Mouse (Mus musculus) CH12.LX (cell line): ENCODE measurements around the gene Rplp1. TPM values are rescaled to one million over a fixed set of nuclear protein-coding genes. Genes with fewer than 3 reads are reported as not detected.

ENCODE experiments used
- DNase-seq: peaks from one replicate; pipeline ENCODE4 v3.0.0-alpha.2; 2013; ENCODE audit errors: extremely low read depth
- H3K27ac ChIP-seq: 2 replicates; pipeline ENCODE4 v1.5.1; 2012; ENCODE audit warnings: low read depth, mild to moderate bottlenecking, control low read depth, moderate library complexity; ENCODE audit not compliant: insufficient read depth
- H3K27me3 ChIP-seq: replicated peaks from 2 replicates; pipeline ENCODE3; 2012; ENCODE audit warnings: inconsistent platforms
- H3K36me3 ChIP-seq, 2 experiments: replicated peaks in 1 of 2; 2 replicates each; pipeline versions ENCODE3 to v1.6.1; 2012; ENCODE audit warnings: inconsistent platforms in 1 of 2, low read length in 1 of 2, mild to moderate bottlenecking in 1 of 2, mixed read lengths in 1 of 2, moderate library complexity in 1 of 2; ENCODE audit not compliant: control insufficient read depth in 1 of 2, insufficient read depth in 1 of 2
- H3K4me1 ChIP-seq, 2 experiments: 2 replicates each; pipeline ENCODE4 v1.6.1; 2012; ENCODE audit warnings: inconsistent platforms in 1 of 2, moderate library complexity in 1 of 2; ENCODE audit not compliant: insufficient read depth in 2 of 2, control insufficient read depth in 1 of 2
- H3K4me2 ChIP-seq: 2 replicates; pipeline ENCODE4 v1.6.1; 2012; ENCODE audit warnings: low read depth, mild to moderate bottlenecking, control low read depth; ENCODE audit not compliant: poor library complexity, insufficient read depth, severe bottlenecking
- H3K4me3 ChIP-seq, 3 experiments: fragments of 150-350 bp in 1 of 3; sonication (generic) in 1 of 3; replicated peaks in 1 of 3; 2 replicates each; pipeline versions ENCODE3 to v1.5.1; 2011 to 2012; ENCODE audit warnings: low read depth in 2 of 3, low read length in 2 of 3, mild to moderate bottlenecking in 2 of 3, moderate library complexity in 2 of 3, control low read depth in 1 of 3, improper control_type of control experiment in 1 of 3, inconsistent platforms in 1 of 3, mixed read lengths in 1 of 3; ENCODE audit not compliant: poor library complexity in 1 of 3
- H3K79me2 ChIP-seq: replicated peaks from 2 replicates; pipeline ENCODE4 v1.6.1; 2012; ENCODE audit warnings: mild to moderate bottlenecking, moderate library complexity; ENCODE audit not compliant: control insufficient read depth, poor library complexity, insufficient read depth, severe bottlenecking; ENCODE audit errors: extremely low read depth
- H3K9ac ChIP-seq: 2 replicates; pipeline ENCODE4 v1.6.1; 2012; ENCODE audit warnings: low read depth, mild to moderate bottlenecking, control low read depth, moderate library complexity; ENCODE audit not compliant: insufficient read depth
- H3K9me3 ChIP-seq: replicated peaks from 2 replicates; pipeline ENCODE3; 2012; ENCODE audit warnings: low read length, inconsistent platforms, mixed read lengths
- BHLHE40 ChIP-seq: IDR thresholded peaks from 2 replicates; pipeline ENCODE4 v1.6.1; 2011; ENCODE audit warnings: mild to moderate bottlenecking, low read depth, low read length, improper control_type of control experiment
- CHD1 ChIP-seq: IDR thresholded peaks from 2 replicates; pipeline ENCODE4 v1.6.1; 2012; ENCODE audit warnings: low read depth, low read length, improper control_type of control experiment, inconsistent platforms
- CHD2 ChIP-seq: IDR thresholded peaks from 2 replicates; pipeline ENCODE4 v1.6.1; 2011; ENCODE audit warnings: low read length, improper control_type of control experiment
- EP300 ChIP-seq: IDR thresholded peaks from 2 replicates; pipeline ENCODE4 v1.6.1; 2011; ENCODE audit warnings: low read length, improper control_type of control experiment
- IRF4 ChIP-seq: IDR thresholded peaks from 2 replicates; pipeline ENCODE4 v1.6.1; 2014; ENCODE audit warnings: low read depth, mild to moderate bottlenecking, inconsistent platforms, low read length, improper control_type of control experiment
- JUND ChIP-seq: conservative IDR thresholded peaks from 2 replicates; pipeline ENCODE4 v1.6.1; 2011; ENCODE audit warnings: low read depth, low read length, improper control_type of control experiment
- MAX ChIP-seq: IDR thresholded peaks from 2 replicates; pipeline ENCODE4 v1.6.1; 2011; ENCODE audit warnings: low read length, improper control_type of control experiment
- MAZ ChIP-seq: IDR thresholded peaks from 2 replicates; pipeline ENCODE4 v1.6.1; 2012; ENCODE audit warnings: low read depth, mild to moderate bottlenecking, inconsistent platforms, low read length, improper control_type of control experiment, moderate library complexity
- NELFE ChIP-seq: IDR thresholded peaks from 2 replicates; pipeline ENCODE4 v1.6.1; 2011; ENCODE audit warnings: low read depth, low read length, improper control_type of control experiment
- POLR2A ChIP-seq: IDR thresholded peaks from 2 replicates; pipeline ENCODE4 v1.6.1; 2011; ENCODE audit warnings: low read depth, mild to moderate bottlenecking, improper control_type of control experiment, low read length
- POLR2AphosphoS2 ChIP-seq: IDR thresholded peaks from 2 replicates; pipeline ENCODE4 v1.6.1; 2011; ENCODE audit warnings: low read depth, low read length, improper control_type of control experiment
- SMC3 ChIP-seq: IDR thresholded peaks from 2 replicates; pipeline ENCODE4 v1.6.1; 2011; ENCODE audit warnings: low read depth, low read length, improper control_type of control experiment
- ZMIZ1 ChIP-seq: IDR thresholded peaks from 2 replicates; pipeline ENCODE4 v1.6.1; 2012; ENCODE audit warnings: low read depth, mild to moderate bottlenecking, inconsistent platforms, low read length, improper control_type of control experiment
- ZNF384 ChIP-seq: IDR thresholded peaks from 2 replicates; pipeline ENCODE4 v1.6.1; 2012; ENCODE audit warnings: low read depth, low read length, improper control_type of control experiment, inconsistent platforms
- dilution Hi-C: fragments of 300-500 bp; cut with MboI; formaldehyde crosslinking; loops from 2 replicates; pipeline ENCODE4 v1.14.3; 2020; ENCODE audit warnings: low sequenced_read_pairs; ENCODE audit not compliant: extremely low pct_unique_long_range_greater_than_20kb, extremely low pct_ligation_motif_present
- in situ Hi-C: fragments of 300-500 bp; cut with MboI; formaldehyde crosslinking; loops from 3 replicates; pipeline ENCODE4 v1.14.3; 2019; ENCODE audit warnings: low sequenced_read_pairs, low pct_ligation_motif_present, low pct_unique_long_range_greater_than_20kb, mixed read lengths
- polyA plus RNA-seq: library from polyadenylated mRNA; unstranded; fragments of >175 nt; gene quantifications from 2 replicates; pipeline ENCODE4 v1.2.1, GENCODE M21; 2012; ENCODE audit warnings: low read depth; ENCODE audit not compliant: insufficient read length
- total RNA-seq, 2 experiments: library from RNA; depleted of rRNA; stranded (reverse); fragments of 300-350 nt in 1 of 2; fragments of >200 nt in 1 of 2; gene quantifications; 2 replicates each; pipeline ENCODE4 v1.2.3; 2012 to 2014

Gene Rplp1
- total and polyA plus RNA-seq, 3 experiments: 6,276 to 13,782 (median 7,835) TPM

DNA sequence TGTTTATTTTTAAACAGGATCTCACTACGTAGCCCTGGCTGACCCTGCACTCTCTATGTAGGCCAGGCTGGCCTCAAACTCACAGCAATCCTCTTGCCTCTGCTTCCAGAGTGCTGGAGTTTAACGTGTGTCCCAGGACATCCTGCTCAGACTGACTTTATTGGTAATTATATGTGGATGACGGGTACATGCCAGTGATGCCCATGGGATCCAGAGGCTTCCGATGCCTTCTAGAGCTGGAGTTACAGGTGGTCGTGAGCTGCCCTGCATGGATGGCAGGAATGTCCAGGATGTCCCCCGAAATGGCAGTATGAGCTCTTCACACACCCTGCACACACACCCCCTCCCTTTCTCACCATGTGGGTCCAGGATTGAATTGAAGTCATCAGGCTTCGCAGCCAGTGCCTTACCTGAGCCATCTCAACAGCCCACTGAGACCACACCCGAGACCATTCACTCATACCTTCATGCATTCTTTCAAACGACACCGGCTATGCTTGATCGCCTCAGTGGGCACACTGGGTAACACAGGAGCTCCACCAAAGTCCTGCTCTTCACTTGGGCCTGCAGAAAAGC, 5.4 kb downstream of the Rplp1 start:
- TF ChIP-seq MAZ: no peak
- TF ChIP-seq NELFE: no peak
- TF ChIP-seq EP300: no peak

DNA sequence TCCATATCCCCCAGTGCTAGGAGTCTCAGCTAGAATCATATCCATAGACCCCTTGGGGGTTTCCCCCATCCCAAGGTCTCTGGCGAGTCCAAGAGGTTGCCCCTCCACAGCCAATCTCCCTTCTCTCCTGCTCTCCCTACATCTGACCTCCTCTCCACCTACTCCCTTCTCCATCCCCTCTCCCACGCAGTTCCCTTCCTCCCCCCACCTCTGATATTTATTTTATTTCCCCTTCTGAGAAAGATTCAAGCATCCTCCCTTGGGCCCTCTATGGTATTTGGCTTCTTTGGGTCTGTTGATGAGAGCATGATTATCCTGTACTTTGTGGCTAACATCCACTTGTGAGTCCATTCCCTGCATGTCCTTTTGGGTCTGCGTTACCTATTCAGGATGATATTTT, 6.0 kb downstream of the Rplp1 start:
- no peak for DNase-seq
- Histone ChIP-seq H3K36me3 (peaks cover 27 to 43% of the 10 kb centered on the region in 2 experiments), H3K27me3 (no peaks in the 10 kb centered on the region), H3K27ac (no peak overlapping the region), H3K4me1 (peaks cover 9 to 50% of the 10 kb centered on the region in 2 experiments), H3K4me2 (no peak overlapping the region), H3K79me2 (peaks cover under 1% of the 10 kb centered on the region; the same call in 1 of the 2 replicates), H3K4me3 (no peak overlapping the region), H3K9me3 (no peaks in the 10 kb centered on the region), H3K9ac (no peak overlapping the region)
- no peak for TF ChIP-seq POLR2AphosphoS2
- TF ChIP-seq BHLHE40: no peak
- TF ChIP-seq CHD2: no peak
- no peak for TF ChIP-seq IRF4
- no peak for TF ChIP-seq NELFE
- no peak for TF ChIP-seq ZNF384
- TF ChIP-seq CHD1: no peak
- no peak for TF ChIP-seq POLR2A
- TF ChIP-seq JUND: no peak
- no peak for TF ChIP-seq ZMIZ1
- no peak for TF ChIP-seq MAX
- TF ChIP-seq SMC3: no peak
- in situ Hi-C loops (loop anchor here (5.0 kb wide), 1 partner anchor 79 kb away; no protein-coding TSS in a partner anchor), dilution Hi-C loops (no loop called here)

More for the DNA sequence above, 5.4 kb downstream of the Rplp1 start:
- H3K27me3 ChIP-seq: no peaks in the 10 kb centered on the region
- peak; percentile 44 for DNase-seq
- no peak overlapping the region for H3K27ac ChIP-seq
- peaks cover 6% of the 10 kb centered on the region for H3K79me2 ChIP-seq
- H3K4me3 ChIP-seq: no peak overlapping the region
- H3K9ac ChIP-seq: no peak overlapping the region
- in situ Hi-C loops: loop anchor here (5.0 kb wide), 1 partner anchor 78 kb away; no protein-coding TSS in a partner anchor
- H3K4me2 ChIP-seq: no peak overlapping the region
- H3K4me1 ChIP-seq: peaks cover 9 to 44% of the 10 kb centered on the region in 2 experiments
- dilution Hi-C loops: no loop called here
- H3K36me3 ChIP-seq: peaks cover 28 to 49% of the 10 kb centered on the region in 2 experiments
- no peaks in the 10 kb centered on the region for H3K9me3 ChIP-seq
